Mouse (Mus musculus): ENCODE results near the gene Alkbh1.

DNA sequence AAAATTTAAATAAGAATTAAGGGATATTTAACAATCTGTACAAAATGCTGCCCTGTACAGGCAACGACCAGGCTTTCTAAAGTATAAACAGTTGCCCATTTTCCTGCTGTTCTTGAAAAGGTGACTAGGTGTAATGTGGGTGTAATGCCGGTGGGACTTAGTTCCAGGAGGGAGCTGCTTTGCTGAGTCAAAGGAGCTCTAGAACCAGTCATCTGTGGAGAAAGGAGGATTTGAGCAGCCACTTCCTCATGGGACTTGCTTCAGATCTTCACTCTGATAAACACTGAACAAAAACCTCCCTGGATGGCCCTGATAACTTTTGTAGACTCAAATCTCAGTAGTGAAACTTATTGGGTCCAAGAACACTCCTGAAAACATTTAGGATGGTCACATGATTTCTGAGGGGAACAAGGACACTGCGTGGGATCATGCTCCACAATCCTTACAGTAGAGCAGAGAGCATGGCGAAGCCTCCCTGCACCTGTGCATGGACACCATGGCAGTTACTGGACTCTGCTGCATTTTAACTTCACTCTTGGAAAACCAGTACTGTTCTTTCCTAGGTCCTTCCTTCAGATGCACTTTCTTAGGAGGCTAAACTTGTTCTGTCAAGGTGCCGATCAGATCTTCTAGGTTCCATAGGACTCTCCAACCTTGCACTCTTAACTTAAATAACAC is 17.3 kb downstream of the Alkbh1 start:
- TF ChIP-seq MAFK (IDR thresholded peaks at IDR 0.05; ENCODE audit: insufficient replicate concordance, low read length) (no peak), NRF1 (IDR thresholded peaks at IDR 0.05; ENCODE audit: low read depth, low read length) (no peak), CTCF (conservative IDR thresholded peaks at IDR 0.05 in 1 of 2, IDR thresholded peaks at IDR 0.05 in 1 of 2; ENCODE audit: low read depth in 2 of 2, low read length in 2 of 2) (no peak), ZC3H11A (IDR thresholded peaks at IDR 0.05; ENCODE audit: low read depth, low read length) (no peak), MEF2A (IDR thresholded peaks at IDR 0.05; ENCODE audit: borderline replicate concordance, low read depth, low read length) (no peak), E2F4 (IDR thresholded peaks at IDR 0.05; ENCODE audit: insufficient replicate concordance, low read depth, low read length) (no peak), POLR2A (IDR thresholded peaks at IDR 0.05; ENCODE audit: low read depth, low read length) (peak; percentile 35; the same call in 1 of the 2 replicates), EP300 (IDR thresholded peaks at IDR 0.05; ENCODE audit: low read length) (peak; percentile 43; the same call in 1 of the 2 replicates), ETS1 (conservative IDR thresholded peaks at IDR 0.05; ENCODE audit: low read depth, low read length) (no peak)
